Mouse (Mus musculus): ENCODE data around the gene B230104I21Rik.

DNA sequence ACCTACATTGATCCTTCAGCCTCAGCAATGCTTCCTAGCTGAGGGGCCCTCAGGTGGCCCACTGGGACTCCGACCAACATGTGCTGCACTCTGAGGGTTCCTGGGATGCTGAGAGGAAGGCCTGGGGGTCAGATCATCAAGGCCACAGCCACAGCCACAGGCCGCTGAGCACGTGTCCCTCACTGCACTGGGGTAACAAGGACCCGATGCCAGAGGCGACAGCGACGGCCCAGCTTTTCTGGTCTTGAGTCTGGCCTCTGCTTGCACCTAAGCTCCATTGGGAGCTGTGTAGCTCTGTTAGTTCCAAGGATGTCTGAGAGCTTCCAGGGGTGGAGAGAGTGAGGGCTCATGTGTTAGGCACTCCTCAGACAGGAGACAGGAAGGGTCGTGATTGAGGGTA, 34.9 kb downstream of the B230104I21Rik start:
- TF ChIP-seq POLR2A (IDR thresholded peaks at IDR 0.05; ENCODE audit: low read depth, low read length) (no peak), CTCF (IDR thresholded peaks at IDR 0.05; ENCODE audit: extremely low read depth, insufficient read length, insufficient replicate concordance, low read depth, low read length) (no peak)
